Mouse (Mus musculus) hindbrain, embryonic 16.5 days (tissue): Measurements from ENCODE around the gene Rrp7a. TPM values are rescaled to one million over a fixed set of nuclear protein-coding genes. Genes with fewer than 3 reads are reported as not detected.

Experiments
- ATAC-seq: fragments of 200-750 bp; cut with Nextera tagmentation; 2 replicates; pipeline ENCODE4 v1.8.0; 2017; ENCODE audit warnings: moderate TSS enrichment, moderate library complexity
- H3K27ac ChIP-seq: fragments of 300-500 bp; sonication (generic); 2 replicates; pipeline ENCODE4 v1.5.1; 2014; ENCODE audit warnings: low read depth, mild to moderate bottlenecking, control low read depth, low read length, moderate library complexity
- H3K27me3 ChIP-seq: fragments of 300-500 bp; sonication (generic); replicated peaks from 2 replicates; pipeline ENCODE4 v1.6.1; 2014; ENCODE audit warnings: low read length; ENCODE audit not compliant: control insufficient read depth, insufficient read depth
- H3K36me3 ChIP-seq: fragments of 300-500 bp; sonication (generic); 2 replicates; pipeline ENCODE4 v1.6.1; 2014; ENCODE audit warnings: mild to moderate bottlenecking, low read length, moderate library complexity, mixed read lengths; ENCODE audit not compliant: control insufficient read depth, insufficient read depth
- H3K4me1 ChIP-seq: fragments of 300-500 bp; sonication (generic); 2 replicates; pipeline ENCODE4 v1.6.1; 2014; ENCODE audit warnings: low read depth, low read length; ENCODE audit not compliant: control insufficient read depth, insufficient read depth
- H3K4me2 ChIP-seq: fragments of 300-500 bp; sonication (generic); 2 replicates; pipeline ENCODE4 v1.6.1; 2014; ENCODE audit warnings: mild to moderate bottlenecking, low read length, control low read depth, moderate library complexity
- H3K4me3 ChIP-seq: fragments of 300-500 bp; sonication (generic); 2 replicates; pipeline ENCODE4 v1.5.1; 2014; ENCODE audit warnings: mild to moderate bottlenecking, low read length, control low read depth, moderate library complexity
- H3K9ac ChIP-seq: fragments of 300-500 bp; sonication (generic); 2 replicates; pipeline ENCODE4 v1.6.1; 2014; ENCODE audit warnings: low read depth, mild to moderate bottlenecking, control low read depth, low read length, moderate library complexity
- H3K9me3 ChIP-seq: fragments of 300-500 bp; sonication (generic); 2 replicates; pipeline ENCODE4 v1.6.1; 2014; ENCODE audit warnings: mild to moderate bottlenecking, low read length, moderate library complexity; ENCODE audit not compliant: control insufficient read depth
- WGBS: fragments of 180-500 bp; shearing (Covaris S2); extraction: QIAGEN DNeasy Blood & Tissue Kit; methylation state at CpG from one replicate; pipeline ENCODE4 v1.1.7; 2014; 5-methylcytosine and 5-hydroxymethylcytosine counted together
- polyA plus RNA-seq: library from polyadenylated mRNA; unstranded; fragments of >200 nt; fragmentation: Nextera tagmentation; extraction: Ambion mirVana; gene quantifications from 2 replicates; pipeline ENCODE4 v1.2.1, GENCODE M21; 2015

Rrp7a gene
- 78.2 and 93.9 TPM in 2 replicates for polyA plus RNA-seq

DNA sequence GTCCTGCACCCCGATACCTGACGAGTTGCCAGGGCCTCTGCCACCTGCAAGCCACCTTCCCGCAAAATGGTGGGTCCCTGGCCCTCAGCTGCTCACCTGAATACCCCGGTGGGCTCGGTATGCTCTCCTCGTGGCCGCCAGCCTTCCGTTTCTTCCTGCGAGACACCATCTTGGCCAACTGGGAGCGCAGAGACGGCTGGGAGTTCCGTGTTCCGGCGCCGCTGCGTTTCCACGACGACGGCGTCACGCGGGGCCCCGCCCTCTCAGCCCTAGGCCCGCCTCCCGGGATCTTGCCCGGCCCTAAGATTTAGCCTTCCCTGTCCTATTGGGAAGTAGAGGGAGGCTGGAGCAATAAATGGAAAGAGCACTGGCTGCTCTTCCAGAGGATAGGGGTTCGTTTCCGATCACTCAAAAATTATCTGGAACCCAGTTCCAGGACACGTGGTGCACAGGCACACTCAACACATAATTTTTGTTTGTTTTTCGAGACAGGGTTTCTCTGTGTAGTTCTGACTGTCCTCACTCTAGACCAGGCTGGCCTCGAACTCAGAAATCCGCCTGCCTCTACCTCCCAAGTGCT lies at the start of gene Rrp7a:
Gene Rrp7a (minus strand): TSS at position 236 of the 580 bp plus-strand sequence.
- H3K4me3 ChIP-seq: peak within 1 kb of the TSS; percentile 89
- no peaks in the 10 kb centered on the region for H3K9me3 ChIP-seq
- H3K27ac ChIP-seq: peak within 1 kb of the TSS; percentile 83
- H3K36me3 ChIP-seq: peaks cover 28% of the 10 kb centered on the region
- peak within 1 kb of the TSS; percentile 87 for H3K9ac ChIP-seq
- H3K4me2 ChIP-seq: peak within 1 kb of the TSS; percentile 78
- H3K27me3 ChIP-seq: no peaks in the 10 kb centered on the region
- peaks cover 7% of the 10 kb centered on the region for H3K4me1 ChIP-seq
- 10% methylated on average over 32 of the region's 32 CpGs for WGBS
- peak; percentile 91 for ATAC-seq

DNA sequence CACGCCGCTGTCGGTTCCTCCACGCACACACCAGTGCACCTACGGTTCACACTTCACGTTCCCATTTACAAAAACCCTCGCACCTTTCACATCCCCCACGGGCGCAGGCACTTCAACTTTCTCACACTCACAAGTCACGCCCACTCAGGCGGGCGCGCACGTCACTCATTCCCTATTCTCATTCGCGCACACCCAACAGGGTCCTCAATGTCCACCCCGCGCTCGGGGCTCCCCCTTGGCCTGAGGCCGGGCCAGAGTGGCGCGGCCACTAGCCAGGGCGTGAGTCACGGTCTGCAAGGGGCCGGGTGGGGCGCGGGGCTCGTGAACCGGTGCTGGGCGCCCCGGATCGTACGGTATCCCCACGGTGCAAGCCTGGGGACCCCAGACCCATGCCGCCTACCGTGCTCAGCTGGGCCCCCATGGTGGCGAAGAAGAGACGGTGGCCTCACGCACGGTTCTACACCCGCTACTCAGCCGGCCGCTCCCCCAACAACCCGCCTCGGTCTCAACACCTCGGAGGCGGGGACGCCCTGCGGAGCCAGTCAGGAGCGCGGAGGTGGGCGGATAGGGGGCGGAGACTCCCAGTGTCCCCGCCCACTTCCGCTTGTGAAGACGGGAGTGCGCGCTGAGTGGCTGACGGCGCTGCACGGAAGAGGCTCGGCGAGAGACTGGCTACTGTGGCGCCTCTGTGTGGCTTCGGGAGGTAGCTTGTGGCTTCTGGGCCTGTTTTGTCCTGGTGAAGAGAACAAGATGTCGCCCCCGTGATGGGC lies 49.3 kb upstream of the Rrp7a start:
- no peaks in the 10 kb centered on the region for H3K27me3 ChIP-seq
- peak; percentile 98 for ATAC-seq
- H3K4me3 ChIP-seq: peak overlapping the region; percentile 99
- H3K4me1 ChIP-seq: peaks cover 19% of the 10 kb centered on the region
- no peaks in the 10 kb centered on the region for H3K36me3 ChIP-seq
- peak overlapping the region; percentile 94 for H3K27ac ChIP-seq
- WGBS: under 1% methylated on average over 59 of the region's 67 CpGs
- H3K4me2 ChIP-seq: peak overlapping the region; percentile 93
- H3K9ac ChIP-seq: peak overlapping the region; percentile 96
- no peaks in the 10 kb centered on the region for H3K9me3 ChIP-seq

DNA sequence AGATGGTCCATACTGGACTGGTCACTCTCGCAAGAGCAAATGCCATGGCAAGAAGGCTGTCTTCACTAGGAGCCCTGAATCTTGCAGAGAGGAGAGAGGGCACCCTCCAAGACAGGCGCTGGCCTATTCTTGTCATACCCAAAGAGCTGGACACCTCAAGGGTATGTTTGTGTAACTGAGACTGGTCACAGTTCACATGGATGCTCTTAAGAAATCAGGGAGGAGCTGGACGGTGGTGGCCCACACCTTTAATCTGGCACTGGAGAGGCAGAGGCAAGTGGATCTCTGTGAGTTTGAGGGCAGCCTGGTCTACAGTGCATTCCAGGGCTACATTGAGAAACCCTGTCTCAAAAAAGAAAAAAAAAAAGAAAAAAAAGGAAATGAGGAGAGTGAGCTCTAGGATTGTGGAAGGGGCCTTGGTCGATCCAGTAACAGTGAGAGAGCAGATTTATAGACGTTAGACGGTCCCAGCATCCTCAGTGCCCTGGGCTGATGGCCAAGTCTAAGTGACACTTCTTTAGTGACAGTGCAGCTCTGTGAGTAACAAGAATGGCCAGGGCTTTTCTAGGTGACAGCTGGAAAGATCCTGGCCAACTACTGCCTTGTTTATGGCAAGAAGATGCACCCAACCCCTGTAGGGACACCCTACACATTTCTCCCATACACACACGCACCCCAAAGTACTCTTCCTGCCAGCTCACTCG lies 48.5 kb upstream of the Rrp7a start:
- Histone ChIP-seq H3K27ac (no peak overlapping the region), H3K9ac (peak overlapping the region; percentile 96), H3K4me1 (peaks cover 19% of the 10 kb centered on the region), H3K4me3 (peak overlapping the region; percentile 99), H3K27me3 (no peaks in the 10 kb centered on the region), H3K4me2 (peak overlapping the region; percentile 93), H3K36me3 (no peaks in the 10 kb centered on the region), H3K9me3 (no peaks in the 10 kb centered on the region)
- ATAC-seq: no peak
- 47% methylated on average over 8 of the region's 8 CpGs for WGBS

DNA sequence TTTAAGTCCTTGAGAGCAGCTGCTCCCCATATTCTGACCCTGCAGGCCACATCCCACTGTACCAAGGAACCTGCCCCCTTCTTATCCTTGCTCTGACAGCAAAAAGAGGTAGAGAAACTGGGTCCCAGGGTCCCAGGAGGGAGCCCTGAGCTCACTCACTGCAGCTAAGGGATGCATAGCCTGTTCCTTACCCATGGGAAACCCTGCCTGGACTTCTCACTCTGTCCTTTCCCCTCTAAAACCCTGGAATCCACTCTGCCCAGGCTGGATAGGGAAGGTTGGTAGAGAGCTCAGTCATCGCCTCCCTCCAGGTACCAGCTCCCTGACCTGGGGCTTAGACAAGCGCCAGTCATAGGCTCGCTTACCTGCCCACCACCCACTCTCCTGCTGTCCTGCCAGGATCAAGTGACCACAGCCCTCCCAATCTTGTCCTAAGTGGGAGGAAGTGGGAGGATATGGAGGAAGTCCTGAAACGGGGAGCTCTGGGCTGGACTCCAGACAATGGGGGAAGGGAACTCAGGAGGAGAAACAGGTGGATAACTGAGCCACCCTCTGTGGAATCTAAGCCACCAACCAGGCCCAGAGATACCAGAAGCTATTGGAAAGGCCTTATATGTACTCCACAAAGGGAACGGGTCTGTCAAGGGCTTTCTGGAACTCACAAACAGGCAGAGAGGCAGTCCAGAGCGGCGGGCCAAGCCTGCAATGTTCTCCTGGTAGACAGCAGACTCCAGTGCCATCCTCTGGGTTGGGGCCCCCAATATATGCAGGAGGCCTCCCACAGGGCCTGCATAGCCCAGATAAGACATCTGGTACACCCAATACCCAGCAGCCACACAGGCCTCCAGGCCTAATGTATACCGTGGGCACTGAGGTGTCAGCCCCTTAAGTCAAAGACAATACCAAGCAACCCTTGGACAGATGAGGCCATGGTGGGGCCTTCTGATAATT lies 47.4 kb upstream of the Rrp7a start:
- 0 out of 2 replicates have a peak overlapping the region, but pooled peaks have one; percentile 17 for H3K9ac ChIP-seq
- no peaks in the 10 kb centered on the region for H3K36me3 ChIP-seq
- H3K4me1 ChIP-seq: peaks cover 19% of the 10 kb centered on the region
- no peak for ATAC-seq
- H3K27me3 ChIP-seq: no peaks in the 10 kb centered on the region
- H3K9me3 ChIP-seq: no peaks in the 10 kb centered on the region
- H3K27ac ChIP-seq: no peak overlapping the region
- no peak overlapping the region for H3K4me2 ChIP-seq
- 84% methylated on average over 8 of the region's 8 CpGs for WGBS
- no peak overlapping the region for H3K4me3 ChIP-seq

DNA sequence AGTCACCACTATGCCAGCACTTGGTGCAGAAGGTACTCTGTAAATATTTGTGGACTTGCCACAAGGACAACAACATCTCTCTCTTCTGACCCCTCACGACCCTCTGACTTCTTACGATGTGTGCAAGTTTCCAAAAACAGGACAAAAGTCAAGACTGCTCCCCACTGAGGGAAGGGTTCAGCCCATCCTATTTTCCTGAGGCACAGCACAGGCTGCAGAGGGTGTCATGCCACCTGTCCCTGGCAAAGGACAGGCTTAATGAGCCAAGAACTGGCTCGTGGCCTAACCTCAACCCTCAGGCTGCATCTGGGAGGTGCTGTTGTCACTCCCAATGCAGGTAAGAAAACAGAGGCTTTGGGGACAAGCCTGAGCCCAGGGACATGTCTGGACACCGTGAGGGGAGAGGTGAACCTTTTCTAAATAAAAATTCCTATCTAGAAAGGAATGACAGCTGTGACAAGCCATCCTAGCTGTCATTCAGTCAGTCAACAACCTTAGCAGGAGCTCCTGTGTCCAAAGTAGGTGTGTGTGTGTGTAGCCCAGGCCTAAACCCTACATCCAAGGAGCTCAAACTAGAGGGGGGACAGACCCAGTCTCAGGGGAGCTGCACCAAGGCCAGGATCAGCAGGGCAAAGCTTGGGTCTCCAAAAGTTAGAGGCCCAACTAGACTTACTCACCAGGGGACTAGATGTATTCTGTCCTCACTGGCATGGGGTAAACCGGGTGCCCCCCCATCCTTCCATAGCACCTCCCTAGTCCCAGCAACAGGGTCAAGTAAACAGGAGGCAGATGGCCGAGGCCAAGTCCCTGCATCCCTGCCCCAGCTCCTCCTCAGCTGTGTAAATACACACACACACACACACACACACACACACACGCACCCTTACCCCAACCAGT lies 46.5 kb upstream of the Rrp7a start:
- Histone ChIP-seq H3K9me3 (no peaks in the 10 kb centered on the region), H3K27ac (no peak overlapping the region), H3K36me3 (no peaks in the 10 kb centered on the region), H3K4me3 (no peak overlapping the region), H3K9ac (no peak overlapping the region), H3K4me2 (no peak overlapping the region), H3K4me1 (peaks cover 19% of the 10 kb centered on the region), H3K27me3 (no peaks in the 10 kb centered on the region)
- 79% methylated on average over 7 of the region's 7 CpGs for WGBS
- ATAC-seq: no peak

DNA sequence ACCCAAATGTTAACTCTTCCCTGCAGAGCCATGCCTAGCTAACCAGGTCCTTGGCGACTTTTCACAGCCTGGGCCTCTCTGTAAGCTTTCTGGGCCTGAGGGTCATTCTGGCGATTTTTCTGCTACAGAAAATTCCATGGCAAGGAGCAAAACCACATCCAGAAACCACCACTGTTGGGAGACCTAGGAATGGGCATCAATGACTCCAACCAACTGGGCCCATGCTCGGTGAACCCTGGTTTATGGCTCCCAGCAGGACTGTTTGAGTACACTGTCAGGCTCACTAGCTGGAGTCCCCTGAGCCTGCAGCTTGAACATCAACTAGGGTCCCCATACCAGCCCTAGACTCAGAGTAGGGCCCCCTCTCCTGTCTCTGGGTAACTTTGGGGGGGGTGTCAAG lies 45.7 kb upstream of the Rrp7a start:
- no peak for ATAC-seq

DNA sequence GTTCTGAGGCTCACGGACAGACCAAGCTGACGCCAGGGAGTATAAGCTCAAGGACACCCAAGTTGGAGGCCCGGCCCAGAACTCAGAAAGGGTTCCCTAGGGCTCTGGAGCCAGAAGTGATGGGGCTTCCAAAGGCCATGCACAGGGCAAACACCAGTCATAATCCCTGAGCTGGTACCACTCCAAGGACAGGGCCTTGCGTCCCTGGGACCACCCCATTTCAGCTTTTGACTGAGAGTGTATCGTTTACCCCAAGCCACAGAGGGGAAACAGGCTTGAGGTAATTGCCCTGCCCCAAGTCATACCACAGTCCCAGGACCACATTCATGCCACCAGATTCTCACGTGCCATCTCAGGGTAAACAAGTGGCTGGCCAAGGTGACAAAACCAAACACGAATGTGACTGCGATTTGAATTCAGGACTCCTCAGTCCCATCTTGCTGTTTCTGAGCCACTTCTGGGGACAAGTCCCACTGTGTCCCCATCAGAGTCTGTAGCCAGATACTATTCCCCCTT lies 45.0 kb upstream of the Rrp7a start:
- Histone ChIP-seq H3K36me3 (no peaks in the 10 kb centered on the region), H3K9me3 (no peaks in the 10 kb centered on the region), H3K4me3 (no peak overlapping the region), H3K4me1 (peaks cover 13% of the 10 kb centered on the region), H3K27ac (no peak overlapping the region), H3K9ac (no peak overlapping the region), H3K27me3 (no peaks in the 10 kb centered on the region), H3K4me2 (no peak overlapping the region)
- ATAC-seq: no peak
- WGBS: 93% methylated on average over 8 of the region's 8 CpGs

More for the DNA sequence above, 45.7 kb upstream of the Rrp7a start:
- H3K36me3 ChIP-seq: no peaks in the 10 kb centered on the region
- peaks cover 19% of the 10 kb centered on the region for H3K4me1 ChIP-seq
- H3K9me3 ChIP-seq: no peaks in the 10 kb centered on the region
- H3K27ac ChIP-seq: no peak overlapping the region
- no peaks in the 10 kb centered on the region for H3K27me3 ChIP-seq
- 85% methylated on average over 3 of the region's 3 CpGs for WGBS
- H3K4me2 ChIP-seq: no peak overlapping the region
- H3K4me3 ChIP-seq: no peak overlapping the region
- H3K9ac ChIP-seq: no peak overlapping the region

DNA sequence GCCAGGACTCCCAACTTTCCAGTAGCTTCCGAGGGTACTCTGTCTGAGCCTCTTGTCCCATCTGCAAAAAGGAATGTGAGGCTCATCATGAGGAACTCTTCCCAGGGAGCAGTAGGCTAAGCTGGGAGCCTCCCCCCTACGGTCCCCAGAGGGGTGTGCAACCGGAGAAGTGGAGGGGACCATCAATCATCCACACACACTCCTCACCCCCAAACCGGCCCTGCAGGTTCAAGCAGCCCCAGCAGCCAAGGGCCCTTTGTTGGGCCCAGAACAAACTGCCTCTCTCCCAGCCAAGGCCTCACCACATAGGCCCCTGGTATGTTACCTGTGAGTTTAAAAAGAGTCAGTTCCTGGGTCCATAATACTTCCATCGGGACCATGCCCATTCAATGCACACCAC lies 44.5 kb upstream of the Rrp7a start:
- no peaks in the 10 kb centered on the region for H3K27me3 ChIP-seq
- no peak overlapping the region for H3K4me3 ChIP-seq
- no peak overlapping the region for H3K4me2 ChIP-seq
- H3K9me3 ChIP-seq: no peaks in the 10 kb centered on the region
- H3K27ac ChIP-seq: no peak overlapping the region
- H3K9ac ChIP-seq: no peak overlapping the region
- no peaks in the 10 kb centered on the region for H3K36me3 ChIP-seq
- H3K4me1 ChIP-seq: peaks cover 13% of the 10 kb centered on the region
- no peak for ATAC-seq
- WGBS: 76% methylated on average over 5 of the region's 5 CpGs
